Mouse (Mus musculus) liver, postnatal 0 days (tissue): ENCODE measurements around the gene Mpg. TPM values are rescaled to one million over a fixed set of nuclear protein-coding genes. Genes with fewer than 3 reads are reported as not detected.
A peak's percentile ranks its signal among the peaks of the same experiment; 100 is the strongest.

Experiments
- ATAC-seq: fragments of 200-750 bp; cut with Nextera tagmentation; 2 replicates; pipeline ENCODE4 v1.8.0; 2017; ENCODE audit warnings: mild to moderate bottlenecking, moderate library complexity
- DNase-seq: peaks from one replicate; pipeline ENCODE4 v3.0.0-alpha.2; 2016
- H3K27ac ChIP-seq: fragments of 300-500 bp; sonication (generic); 2 replicates; pipeline ENCODE4 v1.5.1; 2014; ENCODE audit warnings: antibody characterized with exemption, moderate library complexity, mild to moderate bottlenecking, low read depth
- H3K27me3 ChIP-seq: fragments of 300-500 bp; sonication (generic); 2 replicates; pipeline ENCODE4 v1.6.1; 2014; ENCODE audit warnings: low read length, control low read depth, mixed read lengths; ENCODE audit not compliant: insufficient read depth
- H3K36me3 ChIP-seq: fragments of 300-500 bp; sonication (generic); replicated peaks from 2 replicates; pipeline ENCODE4 v1.6.1; 2014; ENCODE audit warnings: mild to moderate bottlenecking, control low read depth, low read length, moderate library complexity, mixed read lengths; ENCODE audit not compliant: insufficient read depth
- H3K4me1 ChIP-seq: fragments of 300-500 bp; sonication (generic); 2 replicates; pipeline ENCODE4 v1.6.1; 2014; ENCODE audit warnings: antibody characterized with exemption, mild to moderate bottlenecking, control low read depth; ENCODE audit not compliant: insufficient read depth
- H3K4me2 ChIP-seq: fragments of 300-500 bp; sonication (generic); 2 replicates; pipeline ENCODE4 v1.6.1; 2014; ENCODE audit warnings: low read depth, mild to moderate bottlenecking, low read length, moderate library complexity, mixed read lengths
- H3K4me3 ChIP-seq: fragments of 300-500 bp; sonication (generic); 2 replicates; pipeline ENCODE4 v1.5.1; 2014; ENCODE audit warnings: low read depth, low read length
- H3K9ac ChIP-seq: fragments of 300-500 bp; sonication (generic); replicated peaks from 2 replicates; pipeline ENCODE4 v1.6.1; 2014; ENCODE audit warnings: mild to moderate bottlenecking, moderate library complexity
- H3K9me3 ChIP-seq: fragments of 300-500 bp; sonication (generic); 2 replicates; pipeline ENCODE4 v1.6.1; 2016; ENCODE audit warnings: mild to moderate bottlenecking, control low read depth, low read length, mixed read lengths
- CTCF ChIP-seq: sonication (generic); IDR thresholded peaks from 2 replicates; pipeline ENCODE4 v1.5.1; 2016; ENCODE audit warnings: antibody characterized with exemption, low read depth
- EP300 ChIP-seq: IDR thresholded peaks from 2 replicates; pipeline ENCODE4 v1.6.1; 2016; ENCODE audit warnings: antibody characterized with exemption, low read depth, mild to moderate bottlenecking
- WGBS: fragments of 180-500 bp; shearing (Covaris S2); extraction: QIAGEN DNeasy Blood & Tissue Kit; methylation state at CpG from one replicate; pipeline ENCODE4 v1.1.7; 2014; ENCODE audit not compliant: insufficient replicate concordance; 5-methylcytosine and 5-hydroxymethylcytosine counted together
- polyA plus RNA-seq: library from polyadenylated mRNA; unstranded; fragments of >200 nt; fragmentation: Nextera tagmentation; extraction: Ambion mirVana; gene quantifications from 2 replicates; pipeline ENCODE4 v1.2.1, GENCODE M21; 2015

The Mpg gene
- polyA plus RNA-seq, 1 experiment from 2014 or later = 13.5 TPM

- under 1% methylated on average over 55 of the region's 72 CpGs for WGBS
- Histone ChIP-seq H3K9ac (peak within 1 kb of the TSS; percentile 70), H3K36me3 (no peaks in the 10 kb centered on the region), H3K27me3 (peaks cover 57% of the 10 kb centered on the region), H3K27ac (peak within 1 kb of the TSS; percentile 69), H3K4me1 (peaks cover 32% of the 10 kb centered on the region), H3K9me3 (no peaks in the 10 kb centered on the region), H3K4me2 (peak within 1 kb of the TSS; percentile 77), H3K4me3 (peak within 1 kb of the TSS; percentile 59)
- ATAC-seq (peak; percentile 51), DNase-seq (peak; percentile 62)
- TF ChIP-seq CTCF = no peak
- no peak for TF ChIP-seq EP300
These were observed 4.3 kb upstream of the Mpg start, which contains the start of gene Rhbdf1 for GRCm38 (mm10) chr11:32221951-32222409. Gene Rhbdf1, minus strand, starts transcription at chr11:32222300.

- Histone ChIP-seq H3K4me1 (peaks cover 35% of the 10 kb centered on the region), H3K4me2 (peak overlapping the region; percentile 77), H3K27ac (0 out of 2 replicates have a peak overlapping the region, but pooled peaks have one; percentile 12), H3K9ac (no peak overlapping the region; the same call in 1 of the 2 replicates), H3K27me3 (peaks cover 57% of the 10 kb centered on the region), H3K9me3 (no peaks in the 10 kb centered on the region), H3K4me3 (peak overlapping the region; percentile 59), H3K36me3 (no peaks in the 10 kb centered on the region)
- TF ChIP-seq CTCF (no peak), EP300 (no peak)
- ATAC-seq (no peak), DNase-seq (no peak)
- 11% methylated on average over 21 of the region's 21 CpGs for WGBS
These were observed 3.6 kb upstream of the Mpg start for GRCm38 (mm10) chr11:32222570-32223194.

- H3K4me1 ChIP-seq = peaks cover 35% of the 10 kb centered on the region
- ATAC-seq (no peak), DNase-seq (no peak)
- H3K4me3 ChIP-seq = no peak overlapping the region
- H3K27ac ChIP-seq = no peak overlapping the region
- peaks cover 55% of the 10 kb centered on the region for H3K27me3 ChIP-seq
- no peaks in the 10 kb centered on the region for H3K36me3 ChIP-seq
- 0 out of 2 replicates have a peak, but pooled peaks have one; percentile 13 for TF ChIP-seq CTCF
- no peak for TF ChIP-seq EP300
- no peak overlapping the region for H3K4me2 ChIP-seq
- no peaks in the 10 kb centered on the region for H3K9me3 ChIP-seq
- 54% methylated on average over 4 of the region's 4 CpGs for WGBS
- no peak overlapping the region; the same call in 1 of the 2 replicates for H3K9ac ChIP-seq
These were observed 2.9 kb upstream of the Mpg start for GRCm38 (mm10) chr11:32223297-32223967.

GRCm38 (mm10) chr11:32224468-32225139 lies 1.7 kb upstream of the Mpg start:
- peaks cover 49% of the 10 kb centered on the region for H3K27me3 ChIP-seq
- DNase-seq = peak; percentile 80
- TF ChIP-seq EP300 (no peak), CTCF (no peak)
- H3K9ac ChIP-seq = 0 out of 2 replicates have a peak overlapping the region, but pooled peaks have one; percentile 11
- no peak overlapping the region for H3K4me2 ChIP-seq
- H3K9me3 ChIP-seq = no peaks in the 10 kb centered on the region
- H3K27ac ChIP-seq = peak overlapping the region; percentile 77
- 6% methylated on average over 4 of the region's 4 CpGs for WGBS
- H3K36me3 ChIP-seq = peaks cover 8% of the 10 kb centered on the region
- H3K4me3 ChIP-seq = no peak overlapping the region
- peaks cover 35% of the 10 kb centered on the region for H3K4me1 ChIP-seq
- ATAC-seq = no peak

- Histone ChIP-seq H3K27me3 (peaks cover 40% of the 10 kb centered on the region), H3K9me3 (no peaks in the 10 kb centered on the region), H3K9ac (0 out of 2 replicates have a peak overlapping the region, but pooled peaks have one; percentile 11), H3K36me3 (peaks cover 16% of the 10 kb centered on the region), H3K4me1 (peaks cover 35% of the 10 kb centered on the region), H3K4me3 (no peak overlapping the region), H3K4me2 (peak overlapping the region; percentile 83; the same call in 1 of the 2 replicates), H3K27ac (peak overlapping the region; percentile 77)
- ATAC-seq = no peak
- 44% methylated on average over 7 of the region's 7 CpGs for WGBS
- TF ChIP-seq CTCF (no peak), EP300 (no peak)
- no peak for DNase-seq
These were observed 842 bp upstream of the Mpg start for GRCm38 (mm10) chr11:32225222-32226104.
